Mouse (Mus musculus) lung, postnatal 10 days (tissue): ENCODE results near the gene Slc9a9.
"Not testable (repeated sequence)": the region's sequence is repeated elsewhere in the genome, so short reads cannot be mapped to it uniquely, and the experiment has no call there.

Experiments
- DNase-seq: peaks from one replicate; pipeline ENCODE4 v3.0.0; 2021

Gene Slc9a9

GRCm38 (mm10) chr9:94669791-94670577 lies at the start of gene Slc9a9:
Slc9a9 (plus strand) TSS chr9:94669909.
- DNase-seq: peak; percentile 18

GRCm38 (mm10) chr9:94620342-94620741 lies 49.4 kb upstream of the Slc9a9 start:
- DNase-seq: no peak

DNA sequence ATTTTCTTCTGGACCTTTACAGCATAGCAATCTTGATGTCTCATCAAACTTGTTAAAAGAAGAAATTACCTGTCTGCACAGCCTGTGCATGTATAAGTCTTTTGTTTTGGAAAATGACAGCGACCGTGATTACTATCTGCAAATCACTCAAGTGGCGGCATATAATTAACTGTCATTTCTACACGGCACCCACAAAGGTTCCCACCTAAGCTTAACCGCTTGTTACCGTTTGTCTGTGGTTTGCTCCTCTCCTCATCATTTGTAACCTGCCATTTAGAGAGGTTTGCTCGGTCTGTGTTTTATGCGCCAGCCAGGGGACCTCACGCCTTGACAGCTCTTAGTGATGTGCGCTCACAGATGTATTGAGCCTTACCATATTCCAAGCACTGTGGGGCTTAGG lies 48.9 kb upstream of the Slc9a9 start:
- no peak for DNase-seq

GRCm38 (mm10) chr9:94621902-94622301 lies 47.8 kb upstream of the Slc9a9 start:
- no peak for DNase-seq

DNA sequence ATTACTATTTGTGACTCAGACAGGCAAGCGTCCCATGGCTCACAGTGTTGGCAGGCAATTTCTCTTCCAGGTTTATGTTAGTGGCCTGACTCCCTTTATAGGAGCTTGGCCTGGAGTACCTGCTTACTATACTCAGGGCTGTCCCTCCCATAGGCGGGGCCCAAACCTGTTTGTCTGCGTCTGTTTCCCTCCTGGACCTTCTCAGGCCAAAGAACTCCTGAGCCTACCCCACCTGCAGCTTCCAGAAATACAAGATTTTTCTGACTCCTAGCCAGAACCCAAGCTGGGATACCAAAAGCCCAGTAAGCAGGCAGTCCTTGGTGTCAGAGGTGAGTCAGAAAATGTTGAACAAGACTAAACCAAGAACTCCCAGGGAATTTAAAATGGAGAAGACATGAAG lies 43.0 kb upstream of the Slc9a9 start:
- no peak for DNase-seq

GRCm38 (mm10) chr9:94628948-94629347 lies 40.8 kb upstream of the Slc9a9 start:
- DNase-seq: no peak

DNA sequence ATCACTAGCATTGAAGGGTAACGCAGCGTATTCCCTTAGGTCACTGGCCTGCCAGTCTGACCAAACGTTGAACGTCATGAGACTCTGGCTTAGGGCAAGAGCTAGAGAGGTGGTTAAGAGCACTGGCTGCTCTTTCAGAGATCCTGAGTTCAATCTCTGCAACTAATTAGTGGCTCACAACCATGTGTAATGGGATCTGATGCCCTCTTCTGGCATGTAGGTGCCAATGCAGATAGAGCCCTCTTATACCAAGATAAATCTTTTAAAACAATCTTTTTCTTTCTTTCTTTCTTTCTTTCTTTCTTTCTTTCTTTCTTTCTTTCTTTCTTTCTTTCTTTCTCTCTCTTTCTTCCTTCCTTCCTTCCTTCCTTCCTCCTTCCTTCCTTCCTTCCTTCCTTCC lies 35.4 kb upstream of the Slc9a9 start:
- not testable (repeated sequence) for DNase-seq

DNA sequence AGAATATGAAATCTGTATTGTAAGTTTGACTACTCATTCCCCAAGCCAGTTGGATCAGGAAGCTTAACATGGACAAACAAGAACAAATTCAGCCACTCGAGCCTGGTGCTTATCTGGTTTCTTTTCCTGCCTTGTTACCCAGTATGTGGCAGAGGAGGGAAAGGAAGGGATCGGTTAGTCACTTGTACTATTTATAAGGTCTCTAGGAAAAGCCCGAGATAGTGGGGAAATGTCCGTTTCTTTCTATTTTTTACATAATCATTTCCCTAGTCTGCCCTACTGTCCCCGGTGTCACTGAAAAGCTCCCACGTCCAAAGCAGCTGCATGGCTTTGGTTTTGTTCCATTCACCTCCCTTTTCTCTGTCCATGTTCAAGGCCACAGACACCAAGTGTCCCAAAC lies 24.1 kb upstream of the Slc9a9 start:
- no peak for DNase-seq

DNA sequence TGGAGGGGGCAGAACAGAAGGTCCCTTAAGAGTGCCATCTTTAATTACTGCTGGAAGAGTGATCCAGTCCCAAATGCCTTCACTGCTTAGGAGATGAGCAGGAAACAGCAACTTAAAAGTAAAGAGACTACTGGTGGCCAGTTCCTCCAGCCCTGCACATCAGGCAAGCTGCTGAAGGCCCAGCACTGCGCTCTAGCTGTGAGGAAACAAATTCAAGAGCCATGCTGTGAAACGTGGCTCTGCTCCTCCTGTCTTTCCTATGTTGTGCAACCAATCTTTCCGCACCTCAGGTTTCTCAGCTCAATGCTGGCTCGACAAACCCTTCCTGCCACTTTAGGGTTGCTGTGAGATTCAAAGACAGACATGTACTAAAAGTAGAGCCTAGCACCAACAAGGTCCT lies 22.3 kb upstream of the Slc9a9 start:
- no peak for DNase-seq

DNA sequence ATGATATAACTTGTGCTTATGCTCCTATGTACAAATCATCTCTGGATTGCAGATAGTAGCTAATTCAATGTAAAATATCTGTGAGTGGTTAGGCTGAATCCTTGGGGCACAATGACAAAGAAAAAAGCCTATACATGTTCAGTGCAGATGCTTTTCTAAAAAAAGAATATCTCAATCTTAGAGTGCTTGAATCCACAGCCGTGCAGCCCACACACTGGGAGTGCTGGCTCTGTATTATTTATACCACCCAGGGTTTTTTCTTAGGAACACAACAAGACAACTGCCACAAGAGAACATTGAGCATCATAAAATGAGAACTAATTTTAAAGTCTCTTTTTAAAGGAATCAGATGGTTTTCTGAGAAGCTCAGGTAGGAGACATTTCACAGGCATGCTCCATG lies 19.7 kb upstream of the Slc9a9 start:
- DNase-seq: no peak

- no peak for DNase-seq
Observed at GRCm38 (mm10) chr9:94653198-94653597, 16.5 kb upstream of the Slc9a9 start.

DNA sequence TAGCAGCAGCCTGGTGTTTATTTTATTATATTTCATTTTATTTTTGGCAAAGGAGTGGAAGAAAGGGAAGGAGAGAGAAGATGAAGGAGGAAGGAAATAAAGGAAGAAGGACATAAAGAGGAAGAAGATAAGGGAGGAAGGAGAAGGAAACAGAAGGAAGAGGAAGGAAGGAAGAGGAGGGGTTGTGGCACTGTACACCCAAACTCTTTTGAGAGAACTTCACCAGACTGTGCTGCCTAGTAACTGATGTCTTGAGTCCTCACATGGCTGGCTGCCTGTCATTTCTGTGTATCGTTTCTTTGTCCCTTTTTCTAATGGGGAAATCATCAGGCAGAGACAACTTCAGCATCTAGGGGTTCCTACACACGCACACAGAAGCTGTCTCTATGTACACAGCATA lies 15.9 kb upstream of the Slc9a9 start:
- DNase-seq: no peak

- no peak for DNase-seq
Observed at GRCm38 (mm10) chr9:94656265-94656664, 13.4 kb upstream of the Slc9a9 start.

GRCm38 (mm10) chr9:94659401-94660152 lies 10.1 kb upstream of the Slc9a9 start:
- DNase-seq: peak; percentile 18

DNA sequence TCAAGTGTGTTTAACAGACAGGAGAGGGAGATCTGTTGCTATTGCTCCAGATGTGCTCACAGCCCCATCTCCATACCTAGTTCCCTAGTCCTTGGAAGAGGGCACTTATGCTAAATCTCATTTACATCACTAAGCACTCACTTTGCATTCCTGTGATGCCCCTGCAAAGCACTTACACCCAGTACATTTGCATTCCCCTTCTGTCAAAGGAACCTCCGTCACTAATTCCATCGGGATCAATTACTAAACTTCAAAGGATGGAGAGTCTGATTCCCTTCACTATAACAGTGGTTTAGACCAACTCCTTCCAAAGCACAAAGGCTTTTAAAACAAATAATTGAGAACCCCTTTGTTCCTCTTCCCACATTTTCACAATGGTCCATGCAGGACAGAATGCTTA lies 7.9 kb upstream of the Slc9a9 start:
- DNase-seq: no peak

- no peak for DNase-seq
Observed at GRCm38 (mm10) chr9:94665248-94665647, 4.5 kb upstream of the Slc9a9 start.

GRCm38 (mm10) chr9:94668589-94668988 lies 1.1 kb upstream of the Slc9a9 start:
- peak; percentile 28 for DNase-seq

- no peak for DNase-seq
Observed at GRCm38 (mm10) chr9:94670704-94671103, 995 bp downstream of the Slc9a9 start.

- DNase-seq: no peak
Observed at GRCm38 (mm10) chr9:94674704-94675103, 5.0 kb downstream of the Slc9a9 start.

DNA sequence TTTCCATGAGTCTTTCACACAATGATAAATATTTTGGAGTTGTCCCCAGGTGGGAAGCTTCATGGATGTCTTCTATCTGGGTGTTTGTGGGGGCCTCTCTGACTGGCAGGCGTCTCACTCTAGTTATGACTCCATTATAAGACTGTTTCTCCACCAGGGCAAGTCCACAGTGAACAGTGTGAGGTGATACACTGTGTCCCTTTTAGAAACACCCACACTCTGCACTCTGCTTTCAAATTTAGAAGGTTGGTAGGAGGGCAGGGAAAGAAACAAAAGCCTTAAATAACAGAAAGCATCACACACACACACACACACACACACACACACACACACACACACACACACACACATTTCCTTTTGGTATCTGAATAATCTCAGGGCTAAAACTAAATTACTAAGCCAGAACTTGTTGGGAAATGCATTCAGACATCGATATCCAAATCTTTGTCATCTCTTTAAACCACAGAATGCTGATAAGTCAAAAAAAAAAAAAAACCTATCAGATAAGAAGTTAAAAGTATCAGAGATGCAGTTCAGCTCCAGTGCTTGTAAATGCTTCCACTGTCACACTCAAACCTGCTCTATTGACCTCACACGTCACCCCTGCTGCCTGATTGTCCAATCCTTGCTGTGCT lies 8.4 kb downstream of the Slc9a9 start:
- no peak for DNase-seq

DNA sequence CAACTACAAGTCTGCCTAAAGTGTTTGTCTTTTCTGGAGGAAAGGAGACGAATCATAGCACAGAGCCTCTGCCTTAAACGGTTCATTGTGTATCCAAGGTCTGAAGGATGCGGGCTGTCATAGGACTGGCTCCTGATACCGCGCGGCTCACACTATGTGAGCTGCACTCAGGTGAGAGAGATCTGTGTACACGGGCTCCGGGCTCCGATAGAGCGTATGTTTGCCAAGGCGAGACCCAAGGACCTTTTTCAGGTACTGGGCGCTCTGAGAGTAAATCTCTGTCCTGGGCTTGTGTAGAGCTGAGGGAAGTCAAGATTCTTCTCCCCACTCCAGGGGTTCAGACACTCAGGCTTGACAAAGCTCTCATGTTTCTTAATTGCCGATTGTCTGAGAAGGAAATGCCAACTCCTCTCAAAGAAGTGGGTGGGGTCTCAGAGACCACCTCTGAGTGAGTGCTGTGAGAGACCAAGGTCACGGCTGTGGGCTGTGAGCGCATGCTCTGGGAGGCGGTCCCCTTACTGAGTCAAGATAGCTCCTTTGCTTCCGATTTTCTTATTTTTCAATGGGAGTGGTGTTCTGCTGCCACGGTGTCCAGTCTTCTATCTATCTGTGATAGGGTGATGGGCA lies 10.9 kb downstream of the Slc9a9 start:
- no peak for DNase-seq

- DNase-seq: peak; percentile 59
Observed at GRCm38 (mm10) chr9:94681095-94681487, 11.4 kb downstream of the Slc9a9 start.

DNA sequence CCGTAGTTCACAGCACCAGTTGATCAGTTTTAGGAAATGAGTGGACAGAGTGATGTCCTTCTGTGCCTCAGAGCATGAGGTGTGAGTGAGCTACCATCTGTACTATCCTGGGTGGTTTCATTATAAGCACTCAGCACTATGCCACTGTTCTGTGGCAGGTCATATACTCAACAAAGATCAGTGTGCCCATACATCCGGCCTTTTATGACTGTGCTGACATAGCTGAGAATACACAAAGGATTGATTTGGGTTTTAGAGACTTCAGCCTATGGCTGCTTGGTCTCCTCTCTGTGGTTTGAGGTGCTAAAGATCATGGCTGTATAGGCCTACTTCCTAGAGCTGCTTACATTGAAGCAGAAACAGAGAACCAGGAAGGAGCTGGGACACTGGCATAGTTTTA lies 12.6 kb downstream of the Slc9a9 start:
- no peak for DNase-seq
